Comparison of ENCODE assay signal across 25 mouse cellular contexts in the genomic region with DNA sequence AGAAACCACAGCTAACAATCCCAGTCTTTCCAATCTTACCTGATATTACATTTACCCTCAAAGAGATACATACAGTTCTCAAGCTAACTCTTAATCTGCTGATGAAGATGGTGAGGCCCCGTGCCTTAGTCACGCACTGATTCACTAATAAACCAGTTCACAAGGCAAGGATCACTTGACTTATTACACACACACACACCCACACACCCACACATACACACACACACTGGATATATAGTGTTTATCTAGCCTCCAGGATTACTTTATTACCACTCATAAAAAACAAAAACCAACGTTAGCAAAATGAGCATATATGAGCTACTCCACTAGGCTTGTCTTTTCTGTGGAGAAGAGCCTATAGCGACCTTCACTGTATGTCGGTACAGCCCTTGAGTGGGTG.
"Had no signal": no experiment of that assay in that cellular context is flagged by ENCODE, and none has a peak within 500 bp of the region (broad histone marks: within the 10 kb centered on the region; RNA-seq: fewer than 3 reads in every experiment).

No protein-coding gene starts in this region.

- H3K4me3 ChIP-seq: heart, adult 2 months; heart, embryonic 13.5 days; heart, embryonic 15.5 days; hindbrain, embryonic 13.5 days; hindbrain, embryonic 15.5 days; kidney, embryonic 15.5 days; layer of hippocampus, adult 2 months; limb, embryonic 13.5 days; limb, embryonic 15.5 days; liver, embryonic 12.5 days had no signal

- H3K9me3 ChIP-seq: heart, embryonic 13.5 days; heart, embryonic 15.5 days; hindbrain, embryonic 13.5 days; hindbrain, embryonic 15.5 days; kidney, embryonic 15.5 days; limb, embryonic 13.5 days; limb, embryonic 15.5 days; liver, embryonic 12.5 days had no signal

- H3K27me3 ChIP-seq: heart, embryonic 13.5 days; heart, embryonic 15.5 days; hindbrain, embryonic 13.5 days; hindbrain, embryonic 15.5 days; kidney, embryonic 15.5 days; limb, embryonic 13.5 days; liver, embryonic 12.5 days had no signal

- H3K9ac ChIP-seq: forebrain, postnatal 0 days; heart, embryonic 13.5 days; heart, embryonic 15.5 days; hindbrain, embryonic 13.5 days; hindbrain, embryonic 15.5 days; kidney, embryonic 15.5 days; limb, embryonic 13.5 days; limb, embryonic 15.5 days; liver, embryonic 12.5 days had no signal

- DNase-seq: forebrain, postnatal 0 days; gastrocnemius, postnatal 14 days; gastrocnemius, postnatal 36 days; heart, adult 2 months; heart, postnatal 14 days; heart, postnatal 36 days; kidney, adult 11 months; kidney, adult 2 months; kidney, adult 9 months; kidney, postnatal 14 days; kidney, postnatal 36 days; layer of hippocampus, postnatal 36 days; left cerebral cortex, postnatal 4 days had no signal

- H3K4me2 ChIP-seq: heart, embryonic 11.5 days; heart, embryonic 13.5 days; heart, embryonic 15.5 days; hindbrain, embryonic 13.5 days; hindbrain, embryonic 15.5 days; kidney, embryonic 15.5 days; limb, embryonic 13.5 days; limb, embryonic 15.5 days; liver, embryonic 12.5 days had no signal

- ATAC-seq: forebrain, postnatal 0 days; inflammation-experienced regulatory T-cells, adult 6 months; liver, embryonic 12.5 days had no signal

- H3K27ac ChIP-seq: heart, adult 2 months; heart, embryonic 13.5 days; heart, embryonic 15.5 days; hindbrain, embryonic 13.5 days; hindbrain, embryonic 15.5 days; kidney, embryonic 15.5 days; kidney, postnatal 0 days; layer of hippocampus, adult 2 months; limb, embryonic 13.5 days; limb, embryonic 15.5 days; liver, embryonic 12.5 days had no signal

- H3K4me1 ChIP-seq: kidney, embryonic 15.5 days; liver, embryonic 12.5 days had no signal

- H3K36me3 ChIP-seq: heart, embryonic 13.5 days; heart, embryonic 15.5 days; hindbrain, embryonic 13.5 days; hindbrain, embryonic 15.5 days; kidney, embryonic 15.5 days; limb, embryonic 13.5 days; limb, embryonic 15.5 days had no signal
